Mouse (Mus musculus) heart, postnatal 0 days (tissue): ENCODE measurements around the gene Tmem156. TPM values are rescaled to one million over a fixed set of nuclear protein-coding genes. Genes with fewer than 3 reads are reported as not detected.

Source experiments
- ATAC-seq: fragments of 200-750 bp; cut with Nextera tagmentation; 2 replicates; pipeline ENCODE4 v1.8.0; 2017; ENCODE audit warnings: low read depth, moderate number of reproducible peaks, moderate library complexity; ENCODE audit not compliant: insufficient read depth
- DNase-seq: peaks from one replicate; pipeline ENCODE4 v3.0.0-alpha.2; 2016; ENCODE audit warnings: low spot score
- H3K27ac ChIP-seq: fragments of 300-500 bp; sonication (generic); 2 replicates; pipeline ENCODE4 v1.5.1; 2014; ENCODE audit warnings: low read depth, mild to moderate bottlenecking
- H3K27me3 ChIP-seq: fragments of 300-500 bp; sonication (generic); 2 replicates; pipeline ENCODE4 v1.6.1; 2014; ENCODE audit warnings: low read length, mixed read lengths; ENCODE audit not compliant: control insufficient read depth, insufficient read depth
- H3K36me3 ChIP-seq: fragments of 300-500 bp; sonication (generic); replicated peaks from 2 replicates; pipeline ENCODE4 v1.6.1; 2014; ENCODE audit warnings: low read length, mixed read lengths; ENCODE audit not compliant: control insufficient read depth, insufficient read depth
- H3K4me1 ChIP-seq: fragments of 300-500 bp; sonication (generic); 2 replicates; pipeline ENCODE4 v1.6.1; 2014; ENCODE audit warnings: antibody characterized with exemption; ENCODE audit not compliant: control insufficient read depth, insufficient read depth
- H3K4me2 ChIP-seq: fragments of 300-500 bp; sonication (generic); 2 replicates; pipeline ENCODE4 v1.6.1; 2014; ENCODE audit warnings: low read depth, mild to moderate bottlenecking, low read length, moderate library complexity
- H3K4me3 ChIP-seq: fragments of 300-500 bp; sonication (generic); 2 replicates; pipeline ENCODE4 v1.5.1; 2014; ENCODE audit warnings: low read depth, low read length
- H3K9ac ChIP-seq: fragments of 300-500 bp; sonication (generic); replicated peaks from 2 replicates; pipeline ENCODE4 v1.6.1; 2014; ENCODE audit warnings: low read depth, low read length, mixed read lengths
- H3K9me3 ChIP-seq: fragments of 300-500 bp; sonication (generic); replicated peaks from 2 replicates; pipeline ENCODE4 v1.6.1; 2016; ENCODE audit warnings: low read length; ENCODE audit not compliant: control insufficient read depth
- CTCF ChIP-seq: IDR thresholded peaks from 2 replicates; pipeline ENCODE4 v1.5.1; 2016; ENCODE audit warnings: antibody characterized with exemption, control low read depth, low read depth
- EP300 ChIP-seq: IDR thresholded peaks from 2 replicates; pipeline ENCODE4 v1.6.1; 2016; ENCODE audit warnings: antibody characterized with exemption, low read depth
- WGBS: fragments of 180-500 bp; shearing (Covaris S2); extraction: QIAGEN DNeasy Blood & Tissue Kit; methylation state at CpG from one replicate; pipeline ENCODE4 v1.1.7; 2014; 5-methylcytosine and 5-hydroxymethylcytosine counted together
- polyA plus RNA-seq: library from polyadenylated mRNA; unstranded; fragments of >200 nt; fragmentation: Nextera tagmentation; extraction: Ambion mirVana; gene quantifications from 2 replicates; pipeline ENCODE4 v1.2.1, GENCODE M21; 2015
- total RNA-seq: library from RNA; depleted of rRNA; stranded (reverse); fragments of >200 nt; gene quantifications from 2 replicates; pipeline ENCODE4 v1.2.3, GENCODE M21; 2014; ENCODE audit warnings: low replicate concordance

Gene Tmem156
- total and polyA plus RNA-seq, 2 experiments from 2014 or later = 0.19 TPM; not detected in 1

DNA sequence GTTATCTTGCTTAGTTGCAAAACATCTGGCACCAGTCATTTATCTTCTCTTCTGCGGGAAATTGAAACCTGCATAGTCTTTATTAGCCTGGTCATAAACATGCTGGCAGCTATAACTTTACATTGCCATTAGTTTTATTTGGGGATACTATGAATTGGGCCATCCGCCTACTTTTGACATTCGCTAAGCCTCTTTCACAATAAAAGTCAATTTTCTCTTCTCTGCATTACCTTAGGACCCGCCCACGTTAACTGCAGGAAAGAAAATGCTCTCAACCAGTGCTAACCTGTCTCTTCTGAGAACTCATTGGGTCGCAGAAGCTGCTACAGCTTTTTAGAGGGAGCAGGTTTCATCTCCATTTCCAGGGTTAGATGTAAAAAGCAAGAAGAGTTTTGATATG lies 23.8 kb downstream of the Tmem156 start:
- Histone ChIP-seq H3K4me2 (no peak overlapping the region), H3K27me3 (no peaks in the 10 kb centered on the region), H3K27ac (no peak overlapping the region), H3K9me3 (no peaks in the 10 kb centered on the region), H3K9ac (no peak overlapping the region), H3K36me3 (no peaks in the 10 kb centered on the region), H3K4me3 (no peak overlapping the region), H3K4me1 (no peaks in the 10 kb centered on the region)
- DNase-seq = no peak
- TF ChIP-seq EP300 (no peak), CTCF (no peak)
- 86% methylated on average over 6 of the region's 6 CpGs for WGBS
- ATAC-seq = no peak

DNA sequence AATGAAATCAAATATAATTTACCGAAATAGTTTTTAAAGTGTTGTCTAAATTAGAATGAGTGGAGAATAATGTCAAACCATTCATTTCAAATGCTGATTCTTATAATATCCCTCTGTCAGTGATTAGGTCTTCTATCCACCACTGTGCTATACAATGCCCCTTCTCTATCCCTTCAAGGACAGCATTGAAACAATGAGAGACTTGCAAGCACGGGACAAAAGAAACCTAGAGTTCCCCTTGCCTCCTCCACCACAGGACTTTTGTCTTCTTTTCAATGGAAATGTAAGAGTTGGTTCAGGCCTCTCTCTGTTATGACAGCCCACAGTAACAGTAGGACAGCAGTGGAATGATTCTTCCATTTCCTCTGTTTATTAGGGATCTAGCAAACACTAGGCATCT lies 28.7 kb downstream of the Tmem156 start:
- Histone ChIP-seq H3K27me3 (no peaks in the 10 kb centered on the region), H3K4me2 (no peak overlapping the region), H3K4me1 (no peaks in the 10 kb centered on the region), H3K9ac (no peak overlapping the region), H3K9me3 (no peaks in the 10 kb centered on the region), H3K36me3 (no peaks in the 10 kb centered on the region), H3K4me3 (no peak overlapping the region), H3K27ac (no peak overlapping the region)
- WGBS = 75% methylated on average over 2 of the region's 2 CpGs
- ATAC-seq (no peak), DNase-seq (no peak)
- TF ChIP-seq CTCF = no peak
- no peak for TF ChIP-seq EP300

DNA sequence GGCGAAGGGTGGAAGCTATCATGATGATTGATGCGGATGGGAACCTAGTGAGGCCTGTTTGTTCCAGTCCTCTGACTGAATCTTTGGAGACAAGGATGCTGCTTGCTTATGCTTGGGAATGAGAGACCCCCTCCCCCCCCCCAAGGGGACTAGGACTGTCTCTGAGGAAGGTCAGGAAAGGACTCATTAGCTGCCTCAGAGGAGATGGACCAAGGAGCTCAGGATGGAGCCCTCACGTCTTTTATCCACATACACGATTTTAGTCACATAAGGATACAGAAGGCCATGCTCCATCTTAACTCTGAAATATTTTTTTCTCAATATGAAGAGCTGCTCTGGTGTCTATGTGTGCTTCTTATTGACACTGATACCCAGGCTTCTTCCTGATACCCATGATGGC lies 29.7 kb downstream of the Tmem156 start:
- no peak for TF ChIP-seq CTCF
- no peak for TF ChIP-seq EP300
- no peak overlapping the region for H3K4me3 ChIP-seq
- WGBS = 85% methylated on average over 4 of the region's 4 CpGs
- no peaks in the 10 kb centered on the region for H3K27me3 ChIP-seq
- no peaks in the 10 kb centered on the region for H3K36me3 ChIP-seq
- no peaks in the 10 kb centered on the region for H3K9me3 ChIP-seq
- ATAC-seq (no peak), DNase-seq (no peak)
- no peak overlapping the region for H3K9ac ChIP-seq
- H3K4me1 ChIP-seq = no peaks in the 10 kb centered on the region
- H3K4me2 ChIP-seq = no peak overlapping the region
- no peak overlapping the region for H3K27ac ChIP-seq

DNA sequence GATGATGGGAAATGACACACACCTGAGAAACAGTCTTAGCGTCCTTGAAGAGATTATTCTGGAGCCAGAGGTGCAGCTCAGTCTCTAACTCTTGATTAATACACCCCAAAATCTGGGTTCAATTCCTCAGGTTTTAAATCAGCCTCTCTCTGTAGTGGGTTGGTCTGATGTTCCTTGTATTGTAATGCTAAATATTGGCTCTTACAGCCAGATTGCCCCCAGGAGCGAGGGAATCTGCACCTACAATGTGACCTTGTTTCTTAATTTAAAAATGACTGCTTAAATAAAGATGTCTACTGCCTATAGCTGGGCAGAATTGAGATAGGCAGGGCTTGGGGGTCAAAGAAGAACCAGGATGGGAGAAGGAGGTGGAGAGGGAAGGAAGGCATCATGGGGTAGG lies 32.1 kb downstream of the Tmem156 start:
- no peaks in the 10 kb centered on the region for H3K4me1 ChIP-seq
- WGBS = 74% methylated on average over 2 of the region's 2 CpGs
- H3K36me3 ChIP-seq = no peaks in the 10 kb centered on the region
- H3K4me3 ChIP-seq = no peak overlapping the region
- H3K4me2 ChIP-seq = no peak overlapping the region
- H3K9ac ChIP-seq = no peak overlapping the region
- ATAC-seq (no peak), DNase-seq (no peak)
- no peaks in the 10 kb centered on the region for H3K9me3 ChIP-seq
- H3K27ac ChIP-seq = no peak overlapping the region
- TF ChIP-seq EP300 (no peak), CTCF (no peak)
- no peaks in the 10 kb centered on the region for H3K27me3 ChIP-seq

DNA sequence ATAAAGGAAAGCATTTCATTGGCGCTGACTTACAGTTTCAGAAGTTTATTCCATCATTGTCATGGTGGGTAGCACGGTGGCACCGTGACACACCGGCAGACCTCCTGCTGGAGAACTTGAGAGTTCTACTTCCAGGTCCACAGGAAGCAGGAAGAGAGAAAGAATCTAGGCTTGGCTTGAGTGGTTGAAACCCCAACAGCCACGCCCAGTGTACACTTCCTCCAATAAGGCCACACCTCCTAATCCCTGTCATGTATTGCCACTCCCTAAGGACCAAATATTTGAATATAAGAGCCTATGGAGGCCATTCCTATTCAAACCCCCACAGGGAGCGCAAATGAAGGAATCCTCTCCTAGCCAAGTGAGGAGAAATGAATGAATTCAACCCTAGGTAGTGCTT lies 34.3 kb downstream of the Tmem156 start:
- no peaks in the 10 kb centered on the region for H3K9me3 ChIP-seq
- H3K4me1 ChIP-seq = no peaks in the 10 kb centered on the region
- H3K27me3 ChIP-seq = no peaks in the 10 kb centered on the region
- no peak for TF ChIP-seq CTCF
- no peak for TF ChIP-seq EP300
- DNase-seq (no peak), ATAC-seq (no peak)
- H3K4me2 ChIP-seq = no peak overlapping the region
- WGBS = 89% methylated on average over 6 of the region's 6 CpGs
- H3K9ac ChIP-seq = no peak overlapping the region
- H3K4me3 ChIP-seq = no peak overlapping the region
- no peaks in the 10 kb centered on the region for H3K36me3 ChIP-seq
- H3K27ac ChIP-seq = no peak overlapping the region

DNA sequence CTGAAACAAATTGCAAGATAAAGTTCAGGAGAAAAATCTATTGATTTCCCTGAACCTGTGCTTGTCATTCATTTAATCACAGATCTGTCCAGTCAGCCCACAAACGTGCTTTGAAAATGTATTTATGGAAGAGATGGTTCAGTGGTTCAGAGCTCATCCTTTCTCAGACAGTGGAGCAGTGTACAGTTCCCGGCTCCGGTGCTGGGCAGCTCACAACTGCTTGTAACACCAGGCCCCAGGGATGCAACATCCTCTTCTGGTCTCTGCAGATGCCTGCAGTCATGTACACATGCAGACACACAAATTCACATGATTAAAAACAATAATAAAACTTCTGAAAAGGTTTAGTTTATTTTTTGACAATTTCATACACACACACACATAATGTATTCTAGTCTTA lies 40.4 kb downstream of the Tmem156 start:
- 77% methylated on average over 3 of the region's 3 CpGs for WGBS
- DNase-seq (no peak), ATAC-seq (no peak)

More for the DNA sequence above, 40.4 kb downstream of the Tmem156 start:
- H3K9me3 ChIP-seq = no peaks in the 10 kb centered on the region
- H3K4me2 ChIP-seq = no peak overlapping the region
- H3K27me3 ChIP-seq = no peaks in the 10 kb centered on the region
- no peak overlapping the region for H3K9ac ChIP-seq
- H3K4me3 ChIP-seq = no peak overlapping the region
- no peaks in the 10 kb centered on the region for H3K4me1 ChIP-seq
- H3K27ac ChIP-seq = no peak overlapping the region
- TF ChIP-seq CTCF = no peak
- TF ChIP-seq EP300 = no peak
- no peaks in the 10 kb centered on the region for H3K36me3 ChIP-seq
